Comparison of ENCODE assay signal across 8 mouse cellular contexts in the genomic region with DNA sequence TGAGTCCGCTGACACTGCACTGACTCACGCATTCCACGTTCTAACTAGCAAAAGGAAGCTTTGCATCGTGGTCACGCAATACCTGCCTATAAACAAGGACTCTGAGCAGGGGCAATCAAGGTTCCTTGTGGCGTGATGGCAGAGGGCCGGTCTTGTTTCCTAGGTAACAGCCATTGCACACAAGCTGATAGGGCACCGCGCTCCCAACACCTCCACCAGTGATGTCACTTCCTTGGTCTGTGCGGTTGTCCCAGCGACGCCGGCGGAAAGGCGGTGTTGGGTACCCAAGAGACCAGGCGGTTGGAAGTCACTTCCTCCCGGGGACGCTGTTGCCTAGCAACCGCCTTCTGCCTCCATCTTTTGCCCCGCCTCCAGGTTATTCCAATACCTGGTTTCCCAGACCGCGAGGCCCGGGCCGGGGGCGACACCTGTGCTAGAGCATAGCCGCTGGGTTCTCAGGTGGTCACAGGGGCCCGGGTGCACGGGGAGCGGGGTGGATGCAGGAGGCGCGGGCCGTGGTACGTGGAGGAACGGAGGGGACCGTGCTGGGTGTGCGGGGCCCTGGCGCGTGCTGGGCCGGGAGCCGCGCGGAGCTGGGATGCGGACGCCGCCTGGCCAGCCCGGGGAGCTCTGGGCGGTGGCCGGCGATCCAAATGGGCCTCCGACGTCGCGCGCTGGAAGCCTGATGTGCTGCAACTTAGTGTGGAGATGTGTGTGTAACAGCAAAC. TPM values are rescaled to one million over a fixed set of nuclear protein-coding genes. Genes with fewer than 3 reads are reported as not detected.
DNase-seq lines count a peak whose midpoint lies in the region; ATAC-seq and TF ChIP-seq lines count a peak whose summit lies in the region.

A gene (plus strand): TSS at position 248 of the 728 bp plus-strand sequence.

- peak within 1 kb of the TSS; percentile 12 for H3ac ChIP-seq in myocyte (ENCODE audit: control insufficient read depth, insufficient read length)

- ATAC-seq in heart, embryonic 14.5 days (ENCODE audit: insufficient number of reproducible peaks, insufficient read depth, low FRiP score, low read depth) = peak; percentile 100
- ATAC-seq in liver, embryonic 11.5 days (replicated peaks; ENCODE audit: low FRiP score) = peak; percentile 98

- H3K4me1 ChIP-seq in forebrain, embryonic 10.5 days = peaks cover 10% of the 10 kb centered on the region
- no peaks in the 10 kb centered on the region for H3K4me1 ChIP-seq in heart, embryonic 14.5 days (ENCODE audit: control insufficient read depth in 2 of 2, insufficient read depth in 2 of 2, low read length in 2 of 2)
- no peaks in the 10 kb centered on the region for H3K4me1 ChIP-seq in liver, embryonic 11.5 days (replicated peaks; ENCODE audit: control insufficient read depth, insufficient read depth, low read length)

- H3K27me3 ChIP-seq in forebrain, embryonic 10.5 days (ENCODE audit: poor library complexity, severe bottlenecking) = no peaks in the 10 kb centered on the region
- H3K27me3 ChIP-seq in heart, embryonic 14.5 days (ENCODE audit: control insufficient read depth, insufficient read depth, low read length) = no peaks in the 10 kb centered on the region
- no peaks in the 10 kb centered on the region for H3K27me3 ChIP-seq in liver, embryonic 11.5 days (replicated peaks; ENCODE audit: control insufficient read depth, insufficient read depth, low read length)
- no peaks in the 10 kb centered on the region for H3K27me3 ChIP-seq in myocyte (ENCODE audit: control insufficient read depth, insufficient read depth, insufficient read length)

- H3K4me3 ChIP-seq in forebrain, embryonic 10.5 days = peak within 1 kb of the TSS; percentile 88
- peak within 1 kb of the TSS; percentile 74 to 80 for H3K4me3 ChIP-seq in heart, embryonic 14.5 days (ENCODE audit: control insufficient read depth in 1 of 2, insufficient read depth in 1 of 2, low read depth in 1 of 2, low read length in 2 of 2)
- H3K4me3 ChIP-seq in liver, embryonic 11.5 days (ENCODE audit: low read depth, low read length) = peak within 1 kb of the TSS; percentile 66
- peak within 1 kb of the TSS; percentile 27 for H3K4me3 ChIP-seq in myocyte

- H3K4me2 ChIP-seq in heart, embryonic 14.5 days (ENCODE audit: low read length) = peak within 1 kb of the TSS; percentile 94
- H3K4me2 ChIP-seq in liver, embryonic 11.5 days = peak within 1 kb of the TSS; percentile 72
- H3K4me2 ChIP-seq in myocyte (ENCODE audit: low read depth) = peak within 1 kb of the TSS; percentile 69

- DNase-seq in B cell, adult 2 months = peak; percentile 91 to 94
- peak; percentile 99 for DNase-seq in brain, embryonic 18.5 days (ENCODE audit: low read depth, low spot score)
- DNase-seq in forebrain, embryonic 10.5 days (ENCODE audit: extremely low spot score, low spot score) = peak; percentile 96
- DNase-seq in kidney, postnatal 10 days = peak; percentile 98
- DNase-seq in liver, embryonic 11.5 days (ENCODE audit: low spot score) = peak; percentile 87
- DNase-seq in spleen, postnatal 4 days (ENCODE audit: low spot score in 2 of 2) = peak; percentile 71 to 81

- H3K27ac ChIP-seq in forebrain, embryonic 10.5 days = peak within 1 kb of the TSS; percentile 86
- no peak within 1 kb of the TSS for H3K27ac ChIP-seq in heart, embryonic 14.5 days (replicated peaks in 1 of 2; ENCODE audit: control insufficient read depth in 1 of 2, insufficient read depth in 1 of 2, low read depth in 2 of 2, low read length in 2 of 2)
- H3K27ac ChIP-seq in liver, embryonic 11.5 days (ENCODE audit: low read depth, low read length) = no peak within 1 kb of the TSS

- no peaks in the 10 kb centered on the region for H3K79me2 ChIP-seq in myocyte (ENCODE audit: control insufficient read depth, insufficient read depth)

- H3K9ac ChIP-seq in heart, embryonic 14.5 days (ENCODE audit: low read length) = peak within 1 kb of the TSS; percentile 65
- 0 out of 2 replicates have a peak within 1 kb of the TSS, but pooled peaks have one; percentile 1 for H3K9ac ChIP-seq in liver, embryonic 11.5 days (ENCODE audit: low read depth, low read length)

- no peak for TF ChIP-seq POLR2A in myocyte (IDR thresholded peaks at IDR 0.05; ENCODE audit: insufficient read length, low read depth)

- WGBS in forebrain, embryonic 10.5 days = under 1% methylated on average over 54 of the region's 54 CpGs
- under 1% methylated on average over 54 of the region's 54 CpGs for WGBS in heart, embryonic 14.5 days
- under 1% methylated on average over 47 of the region's 54 CpGs for WGBS in liver, embryonic 11.5 days

- 0 out of 2 replicates have a peak, but pooled peaks cover 8% of the 10 kb centered on the region for H3K36me3 ChIP-seq in forebrain, embryonic 10.5 days (replicated peaks)
- no peaks in the 10 kb centered on the region for H3K36me3 ChIP-seq in heart, embryonic 14.5 days (ENCODE audit: control insufficient read depth, insufficient read depth, low read length)
- H3K36me3 ChIP-seq in liver, embryonic 11.5 days (ENCODE audit: control insufficient read depth, insufficient read depth, low read length) = no peaks in the 10 kb centered on the region
- H3K36me3 ChIP-seq in myocyte (ENCODE audit: control insufficient read depth, insufficient read depth) = no peaks in the 10 kb centered on the region

- no peaks in the 10 kb centered on the region for H3K9me3 ChIP-seq in forebrain, embryonic 10.5 days
- H3K9me3 ChIP-seq in heart, embryonic 14.5 days (ENCODE audit: control insufficient read depth, low read length) = no peaks in the 10 kb centered on the region
- H3K9me3 ChIP-seq in liver, embryonic 11.5 days (ENCODE audit: control insufficient read depth, low read length) = no peaks in the 10 kb centered on the region

TF ChIP-seq in myocyte, 11 proteins besides CTCF, POLR2A, EP300 and RAD21:
- peak in 1 of 3 experiments; percentile 2 for TF ChIP-seq MYOG (IDR thresholded peaks at IDR 0.05; ENCODE audit: control insufficient read depth in 1 of 3, insufficient read depth in 1 of 3, insufficient read length in 2 of 3, low read depth in 2 of 3)
- TF ChIP-seq E2F4 (IDR thresholded peaks at IDR 0.05; ENCODE audit: insufficient read depth) = no peak
- no peak for TF ChIP-seq TCF12 (IDR thresholded peaks at IDR 0.05; ENCODE audit: insufficient read depth, poor library complexity, severe bottlenecking)
- TF ChIP-seq SRF (IDR thresholded peaks at IDR 0.05; ENCODE audit: control insufficient read depth, insufficient read length, low read depth) = peak; percentile 40
- TF ChIP-seq MYOD1 (IDR thresholded peaks at IDR 0.05; ENCODE audit: control insufficient read depth in 1 of 3, insufficient read length in 2 of 3, low read depth in 2 of 3) = no peak
- TF ChIP-seq CEBPB (IDR thresholded peaks at IDR 0.05; ENCODE audit: insufficient read depth, poor library complexity, severe bottlenecking) = no peak
- no peak for TF ChIP-seq POLR2AphosphoS2 (IDR thresholded peaks at IDR 0.05; ENCODE audit: insufficient read length, low read depth)
- no peak for TF ChIP-seq USF1 (IDR thresholded peaks at IDR 0.05; ENCODE audit: low read depth)
- no peak for TF ChIP-seq TCF3 (IDR thresholded peaks at IDR 0.05; ENCODE audit: insufficient read length, low read depth)
- TF ChIP-seq MAX (IDR thresholded peaks at IDR 0.05; ENCODE audit: low read depth) = no peak

RNA-seq across cellular contexts. Expression of the gene that starts here (rescaled TPM):
- polyA plus RNA-seq in forebrain, embryonic 10.5 days (2016; fragmentation: Nextera tagmentation; extraction: Ambion mirVana) = 7.8 and 7.9 TPM in 2 replicates
- 5.8 and 6.3 TPM in 2 replicates for polyA plus RNA-seq in heart, embryonic 14.5 days (2014; fragmentation: Nextera tagmentation; extraction: Ambion mirVana)
- 1.5 and 1.8 TPM in 2 replicates for polyA plus RNA-seq in liver, embryonic 11.5 days (2014; fragmentation: Nextera tagmentation; extraction: Ambion mirVana)
- polyA plus RNA-seq in myocyte (2012; fragmentation: generic; extraction: Trizol) = 0.49 TPM

Comparison
In these comparisons a context has a peak if more than half of its experiments do, and no peak if none do; other contexts are left out.
1. H3K4me3 ChIP-seq: peak in every context shown above with its lines; median percentile 88 in forebrain, embryonic 10.5 days; 77 in heart, embryonic 14.5 days; 66 in liver, embryonic 11.5 days; 27 in myocyte.